Mouse (Mus musculus): ENCODE results near the gene Tnip3.
A peak's percentile ranks its signal among the peaks of the same experiment; 100 is the strongest.

Tnip3 gene

GRCm38 (mm10) chr6:65651376-65651775, 126.3 kb downstream of the Tnip3 start:
- DNase-seq = no peak

GRCm38 (mm10) chr6:65661272-65661671, 136.2 kb downstream of the Tnip3 start:
- DNase-seq = no peak

GRCm38 (mm10) chr6:65662050-65662449, 136.9 kb downstream of the Tnip3 start:
- DNase-seq = no peak

GRCm38 (mm10) chr6:65663990-65664389, 138.9 kb downstream of the Tnip3 start:
- DNase-seq = no peak

- DNase-seq = no peak
Observed at GRCm38 (mm10) chr6:65666295-65666694, 141.2 kb downstream of the Tnip3 start.

GRCm38 (mm10) chr6:65669971-65670370, 144.9 kb downstream of the Tnip3 start:
- DNase-seq = no peak

- DNase-seq = peak in 1 of 2 experiments; percentile 2
Observed at GRCm38 (mm10) chr6:65670981-65671411, 145.9 kb downstream of the Tnip3 start.

- peak; percentile 25 to 44 for DNase-seq
Observed at GRCm38 (mm10) chr6:65671451-65671850, 146.3 kb downstream of the Tnip3 start, which contains the start of gene Ndnf. Ndnf (plus strand) TSS chr6:65671590.

GRCm38 (mm10) chr6:65672131-65673031, 147.3 kb downstream of the Tnip3 start:
- peak; percentile 2 to 19 for DNase-seq

All from cerebellum, adult 18-20 months (tissue).